Mouse (Mus musculus): ENCODE data around the gene Pou4f2. TPM values are rescaled to one million over a fixed set of nuclear protein-coding genes. Genes with fewer than 3 reads are reported as not detected.

The Pou4f2 gene
- polyA plus RNA-seq (2014; fragmentation: Illumina TruSeq; extraction: RNeasy Lipid Tissue Mini Kit (QIAGEN cat#74804); ENCODE audit: low read depth, low replicate concordance): not detected

GRCm38 (mm10) chr8:78436071-78436651 lies at the start of gene Pou4f2:
Gene Pou4f2, minus strand, starts transcription at chr8:78436645.

Other genes starting within 250 kb of the Pou4f2 start
- gene Ttc29, start 223.3 kb downstream of the Pou4f2 start, polyA plus RNA-seq (2014; fragmentation: Illumina TruSeq; extraction: RNeasy Lipid Tissue Mini Kit (QIAGEN cat#74804); ENCODE audit: low read depth, low replicate concordance): not detected
- 43.6 TPM for gene Rbmxl1, start 72.3 kb upstream of the Pou4f2 start, polyA plus RNA-seq (2014; fragmentation: Illumina TruSeq; extraction: RNeasy Lipid Tissue Mini Kit (QIAGEN cat#74804); ENCODE audit: low read depth, low replicate concordance)
- 18.8 TPM for gene Slc10a7, start 72.7 kb upstream of the Pou4f2 start, polyA plus RNA-seq (2014; fragmentation: Illumina TruSeq; extraction: RNeasy Lipid Tissue Mini Kit (QIAGEN cat#74804); ENCODE audit: low read depth, low replicate concordance)

Data from adrenal gland, adult 10 weeks (tissue).